Mouse (Mus musculus) heart, embryonic 13.5 days (tissue): ENCODE data around the gene Mlip. TPM values are rescaled to one million over a fixed set of nuclear protein-coding genes. Genes with fewer than 3 reads are reported as not detected.
"Not testable (repeated sequence)": the region's sequence is repeated elsewhere in the genome, so short reads cannot be mapped to it uniquely, and the experiment has no call there.

ENCODE experiments used
- ATAC-seq: fragments of 200-750 bp; cut with Nextera tagmentation; 2 replicates; pipeline ENCODE4 v1.8.0; 2017; ENCODE audit warnings: moderate TSS enrichment; ENCODE audit not compliant: insufficient number of reproducible peaks, low FRiP score, low TSS enrichment; ENCODE audit errors: extremely low read depth
- H3K27ac ChIP-seq: fragments of 300-500 bp; sonication (generic); replicated peaks from 2 replicates; pipeline ENCODE4 v1.5.1; 2015; ENCODE audit warnings: moderate library complexity, mild to moderate bottlenecking, inconsistent platforms
- H3K27me3 ChIP-seq: fragments of 300-500 bp; sonication (generic); replicated peaks from 2 replicates; pipeline ENCODE4 v1.6.1; 2015; ENCODE audit warnings: mild to moderate bottlenecking, inconsistent platforms
- H3K36me3 ChIP-seq: fragments of 300-500 bp; sonication (generic); 2 replicates; pipeline ENCODE4 v1.6.1; 2015; ENCODE audit warnings: mild to moderate bottlenecking, inconsistent platforms
- H3K4me1 ChIP-seq: fragments of 300-500 bp; sonication (generic); 2 replicates; pipeline ENCODE4 v1.6.1; 2015; ENCODE audit warnings: inconsistent platforms
- H3K4me2 ChIP-seq: fragments of 300-500 bp; sonication (generic); 2 replicates; pipeline ENCODE4 v1.6.1; 2015; ENCODE audit warnings: inconsistent platforms, mild to moderate bottlenecking, moderate library complexity
- H3K4me3 ChIP-seq: fragments of 300-500 bp; sonication (generic); 2 replicates; pipeline ENCODE4 v1.5.1; 2015; ENCODE audit warnings: moderate library complexity, mild to moderate bottlenecking, inconsistent platforms
- H3K9ac ChIP-seq: fragments of 300-500 bp; sonication (generic); 2 replicates; pipeline ENCODE4 v1.6.1; 2015; ENCODE audit warnings: inconsistent platforms, mild to moderate bottlenecking, moderate library complexity
- H3K9me3 ChIP-seq: fragments of 300-500 bp; sonication (generic); 2 replicates; pipeline ENCODE4 v1.6.1; 2016; ENCODE audit warnings: inconsistent platforms
- WGBS: fragments of 180-500 bp; shearing (Covaris S2); methylation state at CpG from one replicate; pipeline ENCODE4 v1.1.7; 2015; ENCODE audit warnings: mixed read lengths; 5-methylcytosine and 5-hydroxymethylcytosine counted together
- polyA plus RNA-seq: library from polyadenylated mRNA; unstranded; fragments of >200 nt; fragmentation: Nextera tagmentation; extraction: Ambion mirVana; gene quantifications from 2 replicates; pipeline ENCODE4 v1.2.1, GENCODE M21; 2015

Mlip gene
- polyA plus RNA-seq, 1 experiment from 2014 or later, result 72.2 TPM

- no peak overlapping the region for H3K4me3 ChIP-seq
- H3K27me3 ChIP-seq, result no peaks in the 10 kb centered on the region
- no peak for ATAC-seq
- no peak overlapping the region for H3K9ac ChIP-seq
- WGBS, result 14% methylated on average over 5 of the region's 5 CpGs
- H3K36me3 ChIP-seq, result no peaks in the 10 kb centered on the region
- H3K9me3 ChIP-seq, result no peaks in the 10 kb centered on the region
- no peak overlapping the region for H3K27ac ChIP-seq
- peaks cover 28% of the 10 kb centered on the region for H3K4me1 ChIP-seq
- no peak overlapping the region for H3K4me2 ChIP-seq
These were observed 28.8 kb upstream of the Mlip start for GRCm38 (mm10) chr9:77381565-77381964.

GRCm38 (mm10) chr9:77379625-77380024 lies 26.9 kb upstream of the Mlip start:
- H3K9ac ChIP-seq, result no peak overlapping the region
- no peak for ATAC-seq
- no peaks in the 10 kb centered on the region for H3K9me3 ChIP-seq
- no peaks in the 10 kb centered on the region for H3K27me3 ChIP-seq
- 31% methylated on average over 5 of the region's 5 CpGs for WGBS
- no peaks in the 10 kb centered on the region for H3K36me3 ChIP-seq
- no peak overlapping the region for H3K4me2 ChIP-seq
- no peak overlapping the region for H3K4me3 ChIP-seq
- no peak overlapping the region for H3K27ac ChIP-seq
- peaks cover 19% of the 10 kb centered on the region for H3K4me1 ChIP-seq

GRCm38 (mm10) chr9:77377696-77378095 lies 24.9 kb upstream of the Mlip start:
- no peak for ATAC-seq
- H3K27ac ChIP-seq, result 0 out of 2 replicates have a peak overlapping the region, but pooled peaks have one; percentile 49
- H3K36me3 ChIP-seq, result no peaks in the 10 kb centered on the region
- H3K4me2 ChIP-seq, result no peak overlapping the region
- H3K4me3 ChIP-seq, result no peak overlapping the region
- no peaks in the 10 kb centered on the region for H3K9me3 ChIP-seq
- no peaks in the 10 kb centered on the region for H3K27me3 ChIP-seq
- 46% methylated on average over 10 of the region's 10 CpGs for WGBS
- peaks cover 16% of the 10 kb centered on the region for H3K4me1 ChIP-seq
- no peak overlapping the region for H3K9ac ChIP-seq

- WGBS, result 59% methylated on average over 10 of the region's 10 CpGs
- H3K36me3 ChIP-seq, result no peaks in the 10 kb centered on the region
- no peak for ATAC-seq
These were observed 24.3 kb upstream of the Mlip start for GRCm38 (mm10) chr9:77377082-77377481.

GRCm38 (mm10) chr9:77376561-77376960 lies 23.8 kb upstream of the Mlip start:
- H3K27ac ChIP-seq, result no peak overlapping the region
- no peak overlapping the region for H3K4me2 ChIP-seq
- H3K4me3 ChIP-seq, result no peak overlapping the region
- H3K9ac ChIP-seq, result no peak overlapping the region
- WGBS, result 77% methylated on average over 7 of the region's 7 CpGs
- H3K27me3 ChIP-seq, result no peaks in the 10 kb centered on the region
- no peaks in the 10 kb centered on the region for H3K36me3 ChIP-seq
- no peak for ATAC-seq
- H3K4me1 ChIP-seq, result peaks cover 12% of the 10 kb centered on the region
- H3K9me3 ChIP-seq, result no peaks in the 10 kb centered on the region

More at GRCm38 (mm10) chr9:77377082-77377481, 24.3 kb upstream of the Mlip start:
- Histone ChIP-seq H3K9ac (no peak overlapping the region), H3K9me3 (no peaks in the 10 kb centered on the region), H3K27me3 (no peaks in the 10 kb centered on the region), H3K4me1 (peaks cover 12% of the 10 kb centered on the region), H3K27ac (no peak overlapping the region), H3K4me2 (no peak overlapping the region), H3K4me3 (no peak overlapping the region)

GRCm38 (mm10) chr9:77370706-77371105 lies 17.9 kb upstream of the Mlip start:
- H3K9ac ChIP-seq, result no peak overlapping the region
- 0 out of 2 replicates have a peak, but pooled peaks cover 4% of the 10 kb centered on the region for H3K4me1 ChIP-seq
- 61% methylated on average over 3 of the region's 3 CpGs for WGBS
- no peak overlapping the region for H3K4me3 ChIP-seq
- H3K4me2 ChIP-seq, result no peak overlapping the region
- H3K9me3 ChIP-seq, result no peaks in the 10 kb centered on the region
- no peak overlapping the region for H3K27ac ChIP-seq
- no peaks in the 10 kb centered on the region for H3K36me3 ChIP-seq
- no peaks in the 10 kb centered on the region for H3K27me3 ChIP-seq
- ATAC-seq, result no peak

GRCm38 (mm10) chr9:77369262-77369661 lies 16.5 kb upstream of the Mlip start:
- no peak overlapping the region for H3K9ac ChIP-seq
- H3K4me3 ChIP-seq, result no peak overlapping the region
- peak overlapping the region; percentile 39 for H3K4me2 ChIP-seq
- no peak for ATAC-seq
- H3K4me1 ChIP-seq, result 0 out of 2 replicates have a peak, but pooled peaks cover 4% of the 10 kb centered on the region
- no peaks in the 10 kb centered on the region for H3K27me3 ChIP-seq
- H3K27ac ChIP-seq, result no peak overlapping the region
- WGBS, result 45% methylated on average over 9 of the region's 9 CpGs
- no peaks in the 10 kb centered on the region for H3K9me3 ChIP-seq
- H3K36me3 ChIP-seq, result no peaks in the 10 kb centered on the region

GRCm38 (mm10) chr9:77364681-77365080 lies 11.9 kb upstream of the Mlip start:
- not testable (repeated sequence) for H3K36me3 ChIP-seq, H3K9me3 ChIP-seq, H3K4me2 ChIP-seq, H3K4me1 ChIP-seq, ATAC-seq, H3K4me3 ChIP-seq, H3K27ac ChIP-seq, H3K27me3 ChIP-seq, H3K9ac ChIP-seq
- 55% methylated on average over 9 of the region's 9 CpGs for WGBS

GRCm38 (mm10) chr9:77362906-77363305 lies 10.1 kb upstream of the Mlip start:
- Histone ChIP-seq H3K9me3 (no peaks in the 10 kb centered on the region), H3K27me3 (no peaks in the 10 kb centered on the region), H3K4me1 (no peaks in the 10 kb centered on the region), H3K4me3 (no peak overlapping the region), H3K36me3 (no peaks in the 10 kb centered on the region), H3K9ac (no peak overlapping the region), H3K4me2 (no peak overlapping the region), H3K27ac (no peak overlapping the region)
- no peak for ATAC-seq

GRCm38 (mm10) chr9:77360654-77361053 lies 7.9 kb upstream of the Mlip start:
- ATAC-seq, result no peak
- no peak overlapping the region for H3K27ac ChIP-seq

GRCm38 (mm10) chr9:77359278-77359973 lies 6.7 kb upstream of the Mlip start:
- H3K4me2 ChIP-seq, result no peak overlapping the region
- H3K9me3 ChIP-seq, result no peaks in the 10 kb centered on the region
- no peaks in the 10 kb centered on the region for H3K4me1 ChIP-seq
- H3K27ac ChIP-seq, result no peak overlapping the region
- no peaks in the 10 kb centered on the region for H3K36me3 ChIP-seq
- ATAC-seq, result no peak
- H3K27me3 ChIP-seq, result no peaks in the 10 kb centered on the region
- H3K9ac ChIP-seq, result no peak overlapping the region
- WGBS, result 79% methylated on average over 10 of the region's 10 CpGs
- H3K4me3 ChIP-seq, result no peak overlapping the region

More at GRCm38 (mm10) chr9:77360654-77361053, 7.9 kb upstream of the Mlip start:
- Histone ChIP-seq H3K4me1 (no peaks in the 10 kb centered on the region), H3K9ac (no peak overlapping the region), H3K36me3 (no peaks in the 10 kb centered on the region), H3K9me3 (no peaks in the 10 kb centered on the region), H3K4me2 (no peak overlapping the region), H3K4me3 (no peak overlapping the region), H3K27me3 (no peaks in the 10 kb centered on the region)
- WGBS, result 78% methylated on average over 8 of the region's 8 CpGs

- no peak overlapping the region for H3K27ac ChIP-seq
- no peak for ATAC-seq
- 81% methylated on average over 4 of the region's 4 CpGs for WGBS
- no peak overlapping the region for H3K9ac ChIP-seq
- H3K4me2 ChIP-seq, result no peak overlapping the region
- peaks cover 17% of the 10 kb centered on the region for H3K4me1 ChIP-seq
- H3K27me3 ChIP-seq, result no peaks in the 10 kb centered on the region
- H3K36me3 ChIP-seq, result no peaks in the 10 kb centered on the region
- no peak overlapping the region for H3K4me3 ChIP-seq
- no peaks in the 10 kb centered on the region for H3K9me3 ChIP-seq
These were observed 1.2 kb upstream of the Mlip start for GRCm38 (mm10) chr9:77353942-77354341.
